Mouse (Mus musculus) cerebellum, postnatal 36 days (tissue): ENCODE data around the gene Dst.
A peak's percentile ranks its signal among the peaks of the same experiment; 100 is the strongest.

ENCODE experiments used
- DNase-seq, 2 experiments: peaks; one replicate each; pipeline ENCODE4 v3.0.0; 2021 to 2022; ENCODE audit warnings: mixed read lengths in 2 of 2

Dst gene

GRCm38 (mm10) chr1:34183250-34183926, 275.4 kb downstream of the Dst start:
- no peak for DNase-seq

- no peak for DNase-seq
Observed at GRCm38 (mm10) chr1:34184266-34184665, 276.2 kb downstream of the Dst start.

- DNase-seq, result no peak
Observed at GRCm38 (mm10) chr1:34186033-34186432, 278.0 kb downstream of the Dst start.

GRCm38 (mm10) chr1:34187501-34187900, 279.5 kb downstream of the Dst start:
- no peak for DNase-seq

- DNase-seq, result no peak
Observed at GRCm38 (mm10) chr1:34188721-34189236, 280.8 kb downstream of the Dst start.

GRCm38 (mm10) chr1:34189318-34189717, 281.3 kb downstream of the Dst start:
- DNase-seq, result no peak

GRCm38 (mm10) chr1:34189970-34190369, 281.9 kb downstream of the Dst start:
- DNase-seq, result peak; percentile 65 to 69

GRCm38 (mm10) chr1:34192174-34192573, 284.1 kb downstream of the Dst start:
- DNase-seq, result no peak

GRCm38 (mm10) chr1:34200791-34201190, 292.8 kb downstream of the Dst start:
- no peak for DNase-seq

GRCm38 (mm10) chr1:34201483-34201882, 293.5 kb downstream of the Dst start:
- no peak for DNase-seq

- no peak for DNase-seq
Observed at GRCm38 (mm10) chr1:34211704-34212103, 303.7 kb downstream of the Dst start.

- DNase-seq, result no peak
Observed at GRCm38 (mm10) chr1:34216456-34216855, 308.4 kb downstream of the Dst start.

GRCm38 (mm10) chr1:34218323-34218722, 310.3 kb downstream of the Dst start:
- peak; percentile 85 for DNase-seq

- no peak for DNase-seq
Observed at GRCm38 (mm10) chr1:34218801-34219200, 310.8 kb downstream of the Dst start.

- DNase-seq, result no peak
Observed at GRCm38 (mm10) chr1:34220094-34220601, 312.1 kb downstream of the Dst start.

- no peak for DNase-seq
Observed at GRCm38 (mm10) chr1:34223866-34224265, 315.8 kb downstream of the Dst start.

GRCm38 (mm10) chr1:34227676-34228075, 319.7 kb downstream of the Dst start:
- DNase-seq, result no peak

GRCm38 (mm10) chr1:34231041-34231440, 323.0 kb downstream of the Dst start:
- no peak for DNase-seq

- peak; percentile 27 to 28 for DNase-seq
Observed at GRCm38 (mm10) chr1:34236254-34236723, 328.3 kb downstream of the Dst start.

- DNase-seq, result no peak
Observed at GRCm38 (mm10) chr1:34237211-34237610, 329.2 kb downstream of the Dst start.

- no peak for DNase-seq
Observed at GRCm38 (mm10) chr1:34237689-34238091, 329.7 kb downstream of the Dst start.

GRCm38 (mm10) chr1:34238231-34238630, 330.2 kb downstream of the Dst start:
- DNase-seq, result no peak

- DNase-seq, result no peak
Observed at GRCm38 (mm10) chr1:34244678-34245077, 336.7 kb downstream of the Dst start.

- no peak for DNase-seq
Observed at GRCm38 (mm10) chr1:34245951-34246641, 338.1 kb downstream of the Dst start.
